Mouse (Mus musculus) right cerebral cortex, postnatal 36 days (tissue): ENCODE data around the gene Slc7a1.

ENCODE experiments used
- DNase-seq, 2 experiments: peaks; one replicate each; pipeline ENCODE4 v3.0.0; 2022; ENCODE audit warnings: low spot score in 2 of 2, mixed read lengths in 1 of 2

Gene Slc7a1

GRCm38 (mm10) chr5:148367816-148368215 lies 31.9 kb downstream of the Slc7a1 start:
- no peak for DNase-seq

GRCm38 (mm10) chr5:148366455-148366854 lies 33.2 kb downstream of the Slc7a1 start:
- no peak for DNase-seq

- no peak for DNase-seq
Measured at GRCm38 (mm10) chr5:148363441-148364113, 36.1 kb downstream of the Slc7a1 start.

- no peak for DNase-seq
Measured at GRCm38 (mm10) chr5:148362296-148362695, 37.4 kb downstream of the Slc7a1 start.

GRCm38 (mm10) chr5:148361759-148362010 lies 38.0 kb downstream of the Slc7a1 start:
- DNase-seq, result no peak

GRCm38 (mm10) chr5:148360922-148361758 lies 38.6 kb downstream of the Slc7a1 start:
- DNase-seq, result no peak

GRCm38 (mm10) chr5:148359131-148359530 lies 40.6 kb downstream of the Slc7a1 start:
- no peak for DNase-seq

GRCm38 (mm10) chr5:148357168-148357567 lies 42.5 kb downstream of the Slc7a1 start:
- DNase-seq, result no peak

- DNase-seq, result no peak
Measured at GRCm38 (mm10) chr5:148355822-148356221, 43.9 kb downstream of the Slc7a1 start.

GRCm38 (mm10) chr5:148354536-148354935 lies 45.2 kb downstream of the Slc7a1 start:
- no peak for DNase-seq

GRCm38 (mm10) chr5:148353429-148353828 lies 46.3 kb downstream of the Slc7a1 start:
- DNase-seq, result no peak

GRCm38 (mm10) chr5:148349327-148350011 lies 50.2 kb downstream of the Slc7a1 start:
- no peak for DNase-seq

- no peak for DNase-seq
Measured at GRCm38 (mm10) chr5:148348153-148348552, 51.6 kb downstream of the Slc7a1 start.

GRCm38 (mm10) chr5:148346543-148346942 lies 53.2 kb downstream of the Slc7a1 start:
- DNase-seq, result no peak

GRCm38 (mm10) chr5:148344374-148344773 lies 55.3 kb downstream of the Slc7a1 start:
- DNase-seq, result no peak

GRCm38 (mm10) chr5:148342061-148342741 lies 57.5 kb downstream of the Slc7a1 start:
- peak; percentile 26 to 41 for DNase-seq

GRCm38 (mm10) chr5:148339126-148339525 lies 60.6 kb downstream of the Slc7a1 start:
- no peak for DNase-seq

- DNase-seq, result peak; percentile 23 to 26
Measured at GRCm38 (mm10) chr5:148332622-148332974, 67.1 kb downstream of the Slc7a1 start.

- no peak for DNase-seq
Measured at GRCm38 (mm10) chr5:148331926-148332621, 67.6 kb downstream of the Slc7a1 start.

GRCm38 (mm10) chr5:148331229-148331776 lies 68.4 kb downstream of the Slc7a1 start:
- DNase-seq, result no peak

- no peak for DNase-seq
Measured at GRCm38 (mm10) chr5:148328982-148329381, 70.7 kb downstream of the Slc7a1 start.
